Mouse (Mus musculus) heart, adult 18-20 months (tissue): ENCODE measurements at regions not wholly inside any gene's neighbourhood (a gene's known extent, or its start where the extent isn't known, plus 50 kb on each side); places are given as distances from the start of the nearest gene placed in this dataset.

ENCODE experiments used
- DNase-seq, 2 experiments: peaks; one replicate each; pipeline ENCODE4 v3.0.0; 2021 to 2022; ENCODE audit warnings: mixed read lengths in 1 of 2

- no peak for DNase-seq
Observed at GRCm38 (mm10) chr15:61508806-61509205, 586.0 kb upstream of the A1bg start.

- no peak for DNase-seq
Observed at GRCm38 (mm10) chr15:61506361-61506897, 583.6 kb upstream of the A1bg start.

DNA sequence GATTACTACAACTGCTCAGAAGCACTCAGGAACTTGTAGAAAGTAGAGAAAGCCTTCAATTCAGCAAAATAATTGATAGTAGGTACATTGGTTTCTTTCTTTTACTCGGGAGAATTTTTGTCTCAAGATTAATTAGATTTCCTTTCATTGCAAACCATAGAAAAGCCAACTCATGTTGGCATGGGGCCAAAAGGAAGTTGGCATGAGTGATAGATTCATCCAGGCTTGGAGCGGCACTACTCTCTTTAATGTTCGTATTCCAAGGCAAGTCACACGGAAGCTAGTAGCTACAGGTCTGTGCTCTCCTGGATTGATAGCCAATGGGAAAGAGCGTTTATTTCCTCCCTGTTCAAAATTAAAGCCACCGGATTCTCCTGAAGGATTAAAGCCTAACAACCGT is 580.6 kb upstream of the A1bg start:
- DNase-seq = no peak

DNA sequence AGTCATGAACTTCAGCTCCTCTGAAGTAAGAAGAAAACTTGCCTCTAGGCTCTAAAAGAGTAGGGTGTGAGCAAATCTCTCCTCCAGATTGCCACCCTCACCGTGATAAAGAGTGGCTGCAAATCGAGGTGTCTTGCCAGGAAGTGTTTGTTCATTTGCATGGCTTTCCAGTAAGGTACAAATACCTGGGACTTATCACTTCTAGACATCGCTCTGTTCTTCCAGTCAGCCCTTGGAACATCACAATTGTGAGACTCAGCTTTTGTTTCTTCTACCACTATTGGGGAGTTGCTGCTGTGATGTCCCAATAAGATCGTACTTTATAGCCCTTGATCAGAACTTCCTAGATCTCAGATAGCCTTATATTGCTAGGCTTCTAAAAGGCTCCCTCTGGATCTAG is 566.9 kb upstream of the A1bg start:
- DNase-seq = no peak

GRCm38 (mm10) chr15:61481861-61482260 is 559.0 kb upstream of the A1bg start:
- DNase-seq = peak; percentile 12 to 38

DNA sequence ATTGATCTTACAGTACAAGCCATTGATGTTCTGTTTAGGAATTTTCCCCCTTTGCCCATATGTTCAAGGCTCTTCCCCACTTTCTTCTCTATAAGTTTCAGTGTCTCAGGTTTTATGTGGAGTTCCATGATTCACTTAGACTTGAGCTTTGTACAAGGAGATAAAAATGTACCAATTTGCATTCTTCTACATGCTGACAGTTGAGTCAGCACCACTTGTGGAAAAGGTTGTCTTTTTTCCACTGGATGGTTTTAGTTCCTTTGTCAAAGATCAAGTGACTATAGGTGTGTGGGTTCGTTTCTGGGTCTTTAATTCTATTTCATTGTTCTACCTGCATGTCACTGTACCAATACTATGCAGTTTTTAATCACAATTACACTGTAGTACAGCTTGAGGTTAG is 551.1 kb upstream of the A1bg start:
- DNase-seq = no peak

DNA sequence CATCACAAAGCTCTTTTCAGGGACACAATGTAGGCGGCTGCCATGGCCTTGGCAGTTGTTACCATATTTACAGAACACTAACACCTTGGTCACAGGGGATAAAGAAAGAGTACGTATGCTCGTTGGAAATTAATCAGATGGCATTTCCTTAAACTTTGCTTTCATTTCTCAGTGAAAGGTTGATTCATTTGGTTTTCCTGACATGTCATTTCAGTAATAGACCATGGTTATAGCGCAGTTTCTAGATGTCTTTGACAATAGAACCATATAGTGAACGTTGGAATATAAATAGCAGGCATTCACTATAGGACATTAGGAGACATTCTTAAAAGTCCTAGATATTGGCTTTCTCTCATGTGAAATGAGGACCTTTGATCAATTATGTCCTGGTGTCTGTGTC is 532.2 kb upstream of the A1bg start:
- DNase-seq = no peak

- no peak for DNase-seq
Observed at GRCm38 (mm10) chr15:61454350-61454671, 531.5 kb upstream of the A1bg start.

- no peak for DNase-seq
Observed at GRCm38 (mm10) chr15:61453656-61454349, 531.0 kb upstream of the A1bg start.

DNA sequence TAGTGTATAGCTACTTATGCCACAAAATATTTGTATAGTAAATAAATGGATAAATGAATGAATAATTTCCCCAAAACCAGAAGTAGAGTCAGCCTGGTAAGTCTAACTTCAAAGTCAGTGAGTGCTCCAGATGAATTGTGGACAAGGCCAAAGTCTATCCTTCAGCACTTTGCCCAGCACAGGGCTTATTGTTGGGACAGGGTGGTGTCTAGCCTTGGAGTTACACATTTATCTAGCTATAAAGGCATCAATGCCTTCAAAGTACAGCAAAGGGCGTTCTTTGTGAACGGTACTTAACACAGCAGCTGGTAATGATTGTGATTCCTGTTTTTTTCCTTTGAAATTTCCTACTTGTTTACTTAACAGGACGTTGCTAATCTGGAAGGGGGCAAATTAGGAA is 527.4 kb upstream of the A1bg start:
- no peak for DNase-seq

DNA sequence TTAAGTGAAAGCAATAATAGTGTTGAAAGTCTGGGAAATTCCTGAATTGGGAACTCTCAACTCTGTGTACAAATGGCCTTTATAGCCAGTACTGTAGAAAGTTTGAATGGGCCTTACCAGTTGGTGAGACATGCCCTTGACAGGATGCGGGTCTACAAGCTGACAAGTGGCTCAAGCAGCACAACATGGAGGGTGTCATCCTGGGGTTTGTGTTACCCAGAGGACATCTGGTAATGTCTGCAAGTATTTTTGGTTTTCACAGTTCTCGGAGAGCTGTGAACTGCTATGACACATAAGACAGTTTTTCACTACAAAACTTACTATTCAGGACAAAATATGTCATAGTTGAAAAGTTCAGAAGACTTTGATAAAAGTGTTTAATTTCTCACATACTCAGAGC is 525.7 kb upstream of the A1bg start:
- no peak for DNase-seq

DNA sequence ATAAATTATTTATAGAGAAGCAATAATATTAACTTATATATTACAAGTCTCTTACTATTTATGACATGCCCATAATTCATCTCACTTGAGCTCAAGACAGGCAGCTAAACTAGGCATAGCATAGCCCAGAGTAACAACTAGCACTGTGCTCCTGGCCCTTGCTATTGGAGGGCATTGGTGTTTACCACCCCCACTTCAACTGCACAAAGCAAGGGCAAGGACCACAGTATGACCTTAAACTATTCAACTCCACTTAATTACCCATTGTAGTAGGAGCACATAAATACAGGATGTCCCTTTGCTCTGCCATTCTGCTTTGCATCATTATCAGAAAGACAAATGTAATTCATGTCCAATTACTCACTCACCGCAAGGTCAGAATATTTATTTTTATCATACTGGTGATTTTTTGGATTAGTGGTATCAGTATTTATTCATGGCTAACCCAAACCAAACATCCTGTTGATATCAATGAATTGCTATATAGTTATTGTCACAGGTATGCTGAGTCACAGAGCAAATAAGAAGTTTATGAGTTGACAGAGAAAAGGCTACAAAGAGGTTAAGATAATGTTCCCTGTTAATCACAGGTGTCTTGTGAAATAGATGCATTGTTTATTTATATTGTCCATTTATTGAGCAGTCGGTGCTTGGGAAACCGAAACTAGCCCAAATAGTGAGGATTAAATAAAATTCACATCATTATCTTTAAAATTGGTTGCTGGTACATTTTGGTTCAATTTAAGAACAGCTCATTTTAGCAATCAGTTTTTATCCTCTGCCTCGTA is 523.4 kb upstream of the A1bg start:
- DNase-seq = no peak

DNA sequence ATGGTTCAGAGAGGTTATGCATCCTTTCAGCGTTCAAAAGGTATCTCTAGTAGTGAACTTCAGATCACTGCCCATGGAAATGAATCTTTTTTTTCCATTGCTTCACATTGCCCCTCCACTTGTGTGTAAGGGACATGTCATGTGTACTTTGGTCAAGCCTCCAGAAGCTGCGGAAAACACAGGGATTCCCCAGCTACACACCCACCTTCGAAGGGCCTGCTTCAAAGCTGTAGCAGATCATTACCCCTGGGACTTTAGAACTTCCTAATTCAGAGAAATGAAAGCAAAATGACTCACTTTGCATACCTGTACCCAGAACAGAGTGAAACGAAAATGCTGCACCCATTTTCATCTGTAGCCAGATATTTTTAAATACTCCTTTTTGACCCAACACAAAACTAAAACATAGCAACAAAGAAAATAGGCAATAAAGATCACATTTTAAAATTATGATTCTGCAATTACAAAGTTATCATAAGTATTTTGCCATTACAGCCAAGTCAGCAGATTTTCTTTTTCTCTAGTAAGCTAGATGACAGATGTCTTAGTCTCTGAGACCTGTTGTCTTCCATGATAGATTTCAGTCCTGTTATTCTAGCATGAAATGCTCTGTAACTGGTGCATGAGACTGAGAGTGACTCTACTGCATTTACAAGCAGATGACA is 519.1 kb upstream of the A1bg start:
- no peak for DNase-seq

DNA sequence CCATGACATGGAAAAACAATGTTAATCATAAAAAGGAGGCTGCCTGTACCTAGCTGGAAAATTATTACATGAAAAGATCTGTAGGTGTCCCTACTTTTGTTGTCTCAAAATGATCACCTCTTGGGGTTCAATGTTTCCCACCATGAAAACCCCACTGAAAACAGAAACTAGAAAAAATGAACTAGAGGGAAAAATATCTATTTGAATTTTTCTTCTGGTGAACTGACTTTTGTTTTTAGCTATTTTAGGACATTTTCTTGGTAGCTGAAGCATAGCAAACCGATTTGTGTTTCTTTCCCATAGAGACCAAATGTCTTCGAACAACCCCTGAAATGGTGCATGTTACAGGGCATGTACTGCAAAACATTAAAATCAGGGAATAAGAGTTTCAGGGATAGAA is 518.2 kb upstream of the A1bg start:
- DNase-seq = no peak

- peak in 1 of 2 experiments; percentile 36 for DNase-seq
Observed at GRCm38 (mm10) chr15:61440284-61440683, 517.5 kb upstream of the A1bg start.

DNA sequence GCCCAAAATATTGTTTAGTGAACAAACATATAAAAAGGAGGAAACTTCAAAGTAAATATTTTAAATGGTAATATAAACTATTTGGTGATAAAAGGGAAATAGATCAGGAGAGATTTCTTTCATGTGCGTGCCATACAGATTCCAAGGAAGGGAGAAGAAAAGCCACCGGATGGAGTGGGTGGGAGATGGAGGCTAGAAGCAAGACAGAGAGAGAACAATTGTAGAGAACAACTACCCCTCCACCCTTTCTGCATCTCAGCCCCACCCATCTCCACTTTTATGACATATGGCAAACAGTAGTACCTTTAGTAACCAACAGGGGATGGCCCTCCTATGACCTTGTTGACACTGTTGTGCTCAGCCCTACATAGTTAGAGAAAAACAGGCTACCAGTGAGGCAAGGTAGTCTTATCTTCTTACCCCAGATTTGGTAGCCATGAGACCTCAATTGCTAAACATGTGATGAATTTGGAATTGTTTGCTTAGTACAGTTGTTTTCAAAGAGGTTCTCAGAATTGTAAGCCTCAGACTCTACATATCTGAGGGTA is 516.9 kb upstream of the A1bg start:
- no peak for DNase-seq

GRCm38 (mm10) chr15:61428818-61429415 is 506.1 kb upstream of the A1bg start:
- no peak for DNase-seq

GRCm38 (mm10) chr15:61422989-61423388 is 500.2 kb upstream of the A1bg start:
- DNase-seq = no peak

DNA sequence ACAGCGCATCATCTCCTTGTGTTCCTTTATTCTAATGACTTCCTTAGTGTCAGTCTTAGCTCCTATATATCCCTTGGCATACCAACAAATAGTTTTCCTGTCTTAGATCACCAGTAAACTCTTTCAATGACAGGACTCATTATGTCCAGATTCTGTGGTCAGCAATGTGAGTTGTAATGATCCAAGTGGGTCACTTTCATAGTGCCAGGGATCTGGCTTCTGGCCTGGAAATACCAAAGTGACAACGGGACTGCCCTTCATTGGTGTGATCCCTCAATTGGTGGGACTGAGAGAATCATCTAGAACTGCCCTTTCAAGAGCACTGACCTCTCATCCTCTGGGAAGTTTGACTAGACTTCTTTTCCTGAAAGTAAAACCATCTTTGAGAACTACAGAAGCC is 494.7 kb upstream of the A1bg start:
- DNase-seq = peak; percentile 29 to 42

GRCm38 (mm10) chr15:61416841-61417240 is 494.0 kb upstream of the A1bg start:
- no peak for DNase-seq

DNA sequence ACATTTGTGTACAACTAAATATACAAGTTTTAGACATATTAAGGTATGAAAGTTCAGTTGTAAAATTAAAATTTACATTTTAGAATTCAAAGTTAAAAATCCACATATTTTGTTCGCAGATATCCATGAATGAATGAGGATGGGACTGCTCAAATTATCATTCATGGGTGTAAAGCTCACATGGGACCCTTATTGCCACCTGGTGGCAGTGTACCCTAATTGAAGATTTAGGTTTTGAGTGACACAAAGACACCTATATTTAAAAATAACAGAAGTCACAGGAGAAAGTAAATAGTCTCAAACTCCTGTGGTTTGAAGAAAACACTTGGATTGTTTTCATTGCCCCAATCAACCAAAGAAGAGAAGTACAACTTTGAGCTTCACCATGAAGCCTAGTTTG is 492.8 kb upstream of the A1bg start:
- DNase-seq = peak; percentile 21 to 38

- DNase-seq = no peak
Observed at GRCm38 (mm10) chr15:61411821-61412220, 489.0 kb upstream of the A1bg start.

DNA sequence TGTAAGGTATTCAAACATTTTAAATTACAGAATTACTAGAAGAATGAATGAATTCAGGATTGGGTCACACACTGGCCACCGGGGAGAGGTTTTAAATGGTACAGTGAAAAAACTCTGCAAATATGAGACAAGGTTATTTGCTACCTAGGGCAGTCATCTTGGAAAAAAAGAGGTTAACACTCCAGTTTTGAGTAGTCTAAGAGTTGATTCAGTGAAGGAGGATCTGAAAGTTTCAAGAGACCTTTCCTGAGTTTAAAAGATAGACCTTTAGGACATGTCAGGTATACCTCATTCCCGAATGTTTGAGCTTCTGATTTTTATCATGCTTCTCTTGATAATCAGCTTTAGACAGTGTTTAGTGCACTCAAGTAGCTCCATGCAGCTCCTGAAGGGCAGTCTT is 488.0 kb upstream of the A1bg start:
- DNase-seq = no peak
